Mouse (Mus musculus): ENCODE results near the gene H3f3a. TPM values are rescaled to one million over a fixed set of nuclear protein-coding genes. Genes with fewer than 3 reads are reported as not detected.
A peak's percentile ranks its signal among the peaks of the same experiment; 100 is the strongest.

The H3f3a gene
- polyA plus RNA-seq, 2 experiments = 1,021 to 2,262 TPM

DNA sequence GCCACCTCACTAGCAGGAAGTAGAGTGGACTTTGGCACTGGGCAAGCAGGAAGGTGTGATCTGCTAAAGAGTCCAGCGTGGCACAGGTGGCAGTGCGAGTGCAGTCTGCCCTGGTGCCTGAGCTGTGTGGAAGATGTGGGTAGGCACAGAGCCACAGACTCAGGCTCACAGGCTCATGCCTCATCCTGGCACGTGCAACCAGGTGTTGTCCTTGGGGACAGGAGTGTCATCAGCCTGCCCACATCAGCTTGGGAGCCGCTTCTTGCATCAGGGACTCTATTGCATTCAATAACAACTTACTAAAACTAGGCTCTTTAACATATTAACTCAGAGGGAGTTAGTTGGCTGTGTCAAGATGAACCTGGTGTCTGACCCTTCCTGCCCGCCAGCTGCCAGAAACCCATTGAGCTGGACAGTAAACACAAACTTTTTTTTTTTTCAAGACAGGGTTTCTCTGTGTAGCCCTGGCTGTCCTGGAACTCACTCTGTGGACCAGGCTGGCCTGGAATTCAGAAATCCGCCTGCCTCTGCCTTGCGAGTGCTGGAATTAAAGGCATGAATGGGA, 55.7 kb downstream of the H3f3a start:
- WGBS (ENCODE audit: insufficient replicate concordance) = 74% methylated on average over 7 of the region's 7 CpGs
- no peak overlapping the region for H3K27ac ChIP-seq
- DNase-seq (ENCODE audit: low read depth in 3 of 3, low spot score in 3 of 3) (no peak), ATAC-seq (ENCODE audit: insufficient read depth) (0 out of 2 replicates have a peak, but pooled peaks have one; percentile 28)
- peaks cover 0 to 3% of the 10 kb centered on the region in 2 experiments; a peak in 1 of 4 replicates for H3K4me1 ChIP-seq (replicated peaks; ENCODE audit: control insufficient read depth in 2 of 2, insufficient read depth in 2 of 2, low read length in 1 of 2)
- no peak for TF ChIP-seq CTCF (IDR thresholded peaks at IDR 0.05; ENCODE audit: low read depth)
- no peak for TF ChIP-seq EP300 (IDR thresholded peaks at IDR 0.05; ENCODE audit: low read depth)
- no peak overlapping the region for H3K4me2 ChIP-seq (ENCODE audit: low read depth)
- H3K9me3 ChIP-seq (ENCODE audit: control insufficient read depth, low read length) = no peaks in the 10 kb centered on the region
- H3K27me3 ChIP-seq (ENCODE audit: control insufficient read depth, insufficient read depth, low read length) = peaks cover 2% of the 10 kb centered on the region
- H3K36me3 ChIP-seq (replicated peaks; ENCODE audit: control insufficient read depth, insufficient read depth, low read depth) = peaks cover 11% of the 10 kb centered on the region
- H3K4me3 ChIP-seq (ENCODE audit: insufficient read depth in 1 of 2, low read depth in 2 of 2, low read length in 2 of 2) = no peak overlapping the region
- no peak overlapping the region for H3K9ac ChIP-seq (replicated peaks)

DNA sequence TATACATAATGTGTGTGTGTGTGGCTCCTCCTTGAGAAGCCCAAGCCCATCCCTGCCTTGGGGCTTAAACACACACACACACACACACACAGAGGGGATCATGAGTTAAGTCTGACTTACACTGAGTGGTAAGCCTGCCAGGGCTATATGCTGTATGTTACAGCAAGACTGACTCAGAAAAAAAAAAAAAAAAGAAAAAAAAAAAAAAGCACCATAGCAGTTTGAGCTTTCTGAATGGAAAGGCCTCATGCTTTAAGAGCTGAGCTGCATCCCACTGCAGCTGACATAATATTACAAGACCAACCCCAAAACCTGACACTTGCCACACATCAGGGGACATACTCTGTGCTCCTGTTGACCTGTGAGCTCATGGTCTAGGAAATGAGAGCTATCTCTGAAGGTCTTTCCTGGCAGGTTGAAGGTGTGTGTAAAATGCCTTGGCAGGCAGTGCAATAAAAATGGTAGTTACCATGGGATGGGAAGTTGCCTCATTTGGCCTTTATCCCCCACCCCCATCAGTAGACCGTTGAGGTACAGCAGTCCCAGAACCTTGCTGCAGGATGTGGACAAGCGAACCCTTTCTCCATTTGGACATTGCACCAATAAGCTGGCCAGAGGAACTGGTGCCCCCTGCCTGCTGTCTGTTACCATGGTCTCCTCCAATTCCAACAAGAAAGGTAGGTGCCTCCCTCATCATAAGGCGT, 56.3 kb downstream of the H3f3a start:
- H3K4me2 ChIP-seq (ENCODE audit: low read depth) = no peak overlapping the region
- no peak overlapping the region for H3K4me3 ChIP-seq (ENCODE audit: insufficient read depth in 1 of 2, low read depth in 2 of 2, low read length in 2 of 2)
- no peak overlapping the region for H3K9ac ChIP-seq (replicated peaks)
- DNase-seq (ENCODE audit: low read depth in 3 of 3, low spot score in 3 of 3) (no peak), ATAC-seq (ENCODE audit: insufficient read depth) (no peak)
- H3K9me3 ChIP-seq (ENCODE audit: control insufficient read depth, low read length) = no peaks in the 10 kb centered on the region
- H3K27ac ChIP-seq = no peak overlapping the region
- WGBS (ENCODE audit: insufficient replicate concordance) = 75% methylated on average over 3 of the region's 3 CpGs
- H3K4me1 ChIP-seq (replicated peaks; ENCODE audit: control insufficient read depth in 2 of 2, insufficient read depth in 2 of 2, low read length in 1 of 2) = peaks cover 0 to 3% of the 10 kb centered on the region in 2 experiments; a peak in 1 of 4 replicates
- peaks cover 13% of the 10 kb centered on the region for H3K36me3 ChIP-seq (replicated peaks; ENCODE audit: control insufficient read depth, insufficient read depth, low read depth)
- TF ChIP-seq EP300 (IDR thresholded peaks at IDR 0.05; ENCODE audit: low read depth) (no peak), CTCF (IDR thresholded peaks at IDR 0.05; ENCODE audit: low read depth) (no peak)
- H3K27me3 ChIP-seq (ENCODE audit: control insufficient read depth, insufficient read depth, low read length) = no peaks in the 10 kb centered on the region

- Histone ChIP-seq H3K27me3 (ENCODE audit: control insufficient read depth, insufficient read depth, low read length) (no peaks in the 10 kb centered on the region), H3K9ac (replicated peaks) (no peak overlapping the region), H3K36me3 (replicated peaks; ENCODE audit: control insufficient read depth, insufficient read depth, low read depth) (peaks cover 20% of the 10 kb centered on the region), H3K27ac (no peak overlapping the region), H3K4me1 (replicated peaks; ENCODE audit: control insufficient read depth in 2 of 2, insufficient read depth in 2 of 2, low read length in 1 of 2) (peaks cover 0 to 3% of the 10 kb centered on the region in 2 experiments; a peak in 1 of 4 replicates), H3K4me2 (ENCODE audit: low read depth) (no peak overlapping the region), H3K9me3 (ENCODE audit: control insufficient read depth, low read length) (no peaks in the 10 kb centered on the region), H3K4me3 (ENCODE audit: insufficient read depth in 1 of 2, low read depth in 2 of 2, low read length in 2 of 2) (no peak overlapping the region)
- ATAC-seq (ENCODE audit: insufficient read depth) (no peak), DNase-seq (ENCODE audit: low read depth in 3 of 3, low spot score in 3 of 3) (no peak)
- TF ChIP-seq CTCF (IDR thresholded peaks at IDR 0.05; ENCODE audit: low read depth) (no peak), EP300 (IDR thresholded peaks at IDR 0.05; ENCODE audit: low read depth) (no peak)
- 45% methylated on average over 2 of the region's 2 CpGs for WGBS (ENCODE audit: insufficient replicate concordance)
Observed at GRCm38 (mm10) chr1:180756711-180757110, 57.0 kb downstream of the H3f3a start.

DNA sequence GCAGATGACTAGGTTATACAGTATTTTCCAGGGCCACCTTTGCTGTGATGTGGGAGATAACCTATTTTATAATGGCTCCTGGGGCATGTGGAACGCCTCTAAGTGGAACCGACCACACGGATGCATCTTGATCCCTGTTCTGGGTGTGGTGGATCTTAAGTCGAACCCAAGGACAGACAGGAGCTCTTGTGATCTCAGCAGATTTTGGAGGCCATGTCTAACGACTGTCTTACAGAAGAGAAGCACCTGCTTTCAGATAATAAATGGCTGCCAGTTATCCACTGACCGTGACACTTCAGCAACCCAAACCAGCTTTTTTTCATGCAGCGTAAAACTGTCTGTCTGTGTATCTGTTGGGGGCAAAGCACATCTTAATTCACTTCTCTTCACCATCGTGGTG, 59.4 kb downstream of the H3f3a start:
- peaks cover 0 to 3% of the 10 kb centered on the region in 2 experiments; a peak in 1 of 4 replicates for H3K4me1 ChIP-seq (replicated peaks; ENCODE audit: control insufficient read depth in 2 of 2, insufficient read depth in 2 of 2, low read length in 1 of 2)
- ATAC-seq (ENCODE audit: insufficient read depth) = no peak
- TF ChIP-seq CTCF (IDR thresholded peaks at IDR 0.05; ENCODE audit: low read depth) (no peak), EP300 (IDR thresholded peaks at IDR 0.05; ENCODE audit: low read depth) (no peak)
- 76% methylated on average over 8 of the region's 8 CpGs for WGBS (ENCODE audit: insufficient replicate concordance)
- H3K36me3 ChIP-seq (replicated peaks; ENCODE audit: control insufficient read depth, insufficient read depth, low read depth) = peaks cover 22% of the 10 kb centered on the region
- H3K4me3 ChIP-seq (ENCODE audit: insufficient read depth in 1 of 2, low read depth in 2 of 2, low read length in 2 of 2) = no peak overlapping the region
- H3K27me3 ChIP-seq (ENCODE audit: control insufficient read depth, insufficient read depth, low read length) = no peaks in the 10 kb centered on the region
- no peak for DNase-seq (ENCODE audit: low read depth in 3 of 3, low spot score in 3 of 3)
- no peak overlapping the region for H3K9ac ChIP-seq (replicated peaks)
- no peak overlapping the region for H3K27ac ChIP-seq
- H3K9me3 ChIP-seq (ENCODE audit: control insufficient read depth, low read length) = no peaks in the 10 kb centered on the region
- H3K4me2 ChIP-seq (ENCODE audit: low read depth) = no peak overlapping the region

- peaks cover 37% of the 10 kb centered on the region for H3K36me3 ChIP-seq (replicated peaks; ENCODE audit: control insufficient read depth, insufficient read depth, low read depth)
- H3K4me1 ChIP-seq (replicated peaks; ENCODE audit: control insufficient read depth in 2 of 2, insufficient read depth in 2 of 2, low read length in 1 of 2) = no peaks in the 10 kb centered on the region
- H3K4me3 ChIP-seq (ENCODE audit: insufficient read depth in 1 of 2, low read depth in 2 of 2, low read length in 2 of 2) = no peak overlapping the region
- no peak for ATAC-seq (ENCODE audit: insufficient read depth)
- H3K27ac ChIP-seq = no peak overlapping the region
- H3K9ac ChIP-seq (replicated peaks) = no peak overlapping the region
- no peak overlapping the region for H3K4me2 ChIP-seq (ENCODE audit: low read depth)
- H3K27me3 ChIP-seq (ENCODE audit: control insufficient read depth, insufficient read depth, low read length) = no peaks in the 10 kb centered on the region
- DNase-seq (ENCODE audit: low read depth in 3 of 3, low spot score in 3 of 3) = no peak
- TF ChIP-seq EP300 (IDR thresholded peaks at IDR 0.05; ENCODE audit: low read depth) (no peak), CTCF (IDR thresholded peaks at IDR 0.05; ENCODE audit: low read depth) (no peak)
- H3K9me3 ChIP-seq (ENCODE audit: control insufficient read depth, low read length) = no peaks in the 10 kb centered on the region
- WGBS (ENCODE audit: insufficient replicate concordance) = 84% methylated on average over 11 of the region's 11 CpGs
Observed at GRCm38 (mm10) chr1:180752115-180752514, 61.6 kb downstream of the H3f3a start.

Other genes with a start within 250 kb of the H3f3a start
- gene Parp1, start 245.0 kb downstream of the H3f3a start, polyA plus RNA-seq (2012; rRNA removed) = 29.6 and 47.3 TPM in 2 replicates
- gene Parp1, start 245.0 kb downstream of the H3f3a start, polyA plus RNA-seq (2014; fragmentation: Nextera tagmentation; extraction: Ambion mirVana) = 47.7 and 54.9 TPM in 2 replicates
- 5.4 and 5.8 TPM in 2 replicates for gene Lin9, start 172.8 kb downstream of the H3f3a start, polyA plus RNA-seq (2012; rRNA removed)
- 11.2 and 11.4 TPM in 2 replicates for gene Lin9, start 172.8 kb downstream of the H3f3a start, polyA plus RNA-seq (2014; fragmentation: Nextera tagmentation; extraction: Ambion mirVana)
- 0.15 and 0.18 TPM in 2 replicates for gene Mixl1, start 116.9 kb downstream of the H3f3a start, polyA plus RNA-seq (2012; rRNA removed)
- 0.18 and 0.30 TPM in 2 replicates for gene Mixl1, start 116.9 kb downstream of the H3f3a start, polyA plus RNA-seq (2014; fragmentation: Nextera tagmentation; extraction: Ambion mirVana)
- gene Acbd3, start 87.9 kb downstream of the H3f3a start, polyA plus RNA-seq (2012; rRNA removed) = 6.4 and 9.8 TPM in 2 replicates
- gene Acbd3, start 87.9 kb downstream of the H3f3a start, polyA plus RNA-seq (2014; fragmentation: Nextera tagmentation; extraction: Ambion mirVana) = 7.2 and 8.2 TPM in 2 replicates
- 11.5 and 15.5 TPM in 2 replicates for gene Sde2, start 37.2 kb upstream of the H3f3a start, polyA plus RNA-seq (2012; rRNA removed)
- gene Sde2, start 37.2 kb upstream of the H3f3a start, polyA plus RNA-seq (2014; fragmentation: Nextera tagmentation; extraction: Ambion mirVana) = 15.8 and 18.0 TPM in 2 replicates
- gene Lefty2, start 79.2 kb upstream of the H3f3a start, polyA plus RNA-seq (2012; rRNA removed) = not detected in 2 replicates
- not detected in 2 replicates for gene Lefty2, start 79.2 kb upstream of the H3f3a start, polyA plus RNA-seq (2014; fragmentation: Nextera tagmentation; extraction: Ambion mirVana)
- 47.9 and 52.0 TPM in 2 replicates for gene Pycr2, start 90.3 kb upstream of the H3f3a start, polyA plus RNA-seq (2012; rRNA removed)
- 84.6 and 94.7 TPM in 2 replicates for gene Pycr2, start 90.3 kb upstream of the H3f3a start, polyA plus RNA-seq (2014; fragmentation: Nextera tagmentation; extraction: Ambion mirVana)
- 9.2 and 9.5 TPM in 2 replicates for gene Lefty1, start 121.1 kb upstream of the H3f3a start, polyA plus RNA-seq (2012; rRNA removed)
- gene Lefty1, start 121.1 kb upstream of the H3f3a start, polyA plus RNA-seq (2014; fragmentation: Nextera tagmentation; extraction: Ambion mirVana) = 4.9 and 5.6 TPM in 2 replicates
- 6.8 and 7.2 TPM in 2 replicates for gene Tmem63a, start 128.4 kb upstream of the H3f3a start, polyA plus RNA-seq (2012; rRNA removed)
- gene Tmem63a, start 128.4 kb upstream of the H3f3a start, polyA plus RNA-seq (2014; fragmentation: Nextera tagmentation; extraction: Ambion mirVana) = 4.3 and 4.6 TPM in 2 replicates
- gene Ephx1, start 207.0 kb upstream of the H3f3a start, polyA plus RNA-seq (2012; rRNA removed) = 2.8 and 2.9 TPM in 2 replicates
- 4.2 and 4.8 TPM in 2 replicates for gene Ephx1, start 207.0 kb upstream of the H3f3a start, polyA plus RNA-seq (2014; fragmentation: Nextera tagmentation; extraction: Ambion mirVana)
- 0.03 and 0.05 TPM in 2 replicates for gene 9130409I23Rik, start 237.3 kb upstream of the H3f3a start, polyA plus RNA-seq (2012; rRNA removed)
- not detected in 2 replicates for gene 9130409I23Rik, start 237.3 kb upstream of the H3f3a start, polyA plus RNA-seq (2014; fragmentation: Nextera tagmentation; extraction: Ambion mirVana)

Data from liver, embryonic 14.5 days (tissue).